Mouse (Mus musculus) cerebellum, adult 9-11 months (tissue): Measurements from ENCODE around the gene Aplp1.
"Not testable (repeated sequence)": the region's sequence is repeated elsewhere in the genome, so short reads cannot be mapped to it uniquely, and the experiment has no call there.

ENCODE experiments used
- DNase-seq: peaks from one replicate; pipeline ENCODE4 v3.0.0; 2022

Gene Aplp1

DNA sequence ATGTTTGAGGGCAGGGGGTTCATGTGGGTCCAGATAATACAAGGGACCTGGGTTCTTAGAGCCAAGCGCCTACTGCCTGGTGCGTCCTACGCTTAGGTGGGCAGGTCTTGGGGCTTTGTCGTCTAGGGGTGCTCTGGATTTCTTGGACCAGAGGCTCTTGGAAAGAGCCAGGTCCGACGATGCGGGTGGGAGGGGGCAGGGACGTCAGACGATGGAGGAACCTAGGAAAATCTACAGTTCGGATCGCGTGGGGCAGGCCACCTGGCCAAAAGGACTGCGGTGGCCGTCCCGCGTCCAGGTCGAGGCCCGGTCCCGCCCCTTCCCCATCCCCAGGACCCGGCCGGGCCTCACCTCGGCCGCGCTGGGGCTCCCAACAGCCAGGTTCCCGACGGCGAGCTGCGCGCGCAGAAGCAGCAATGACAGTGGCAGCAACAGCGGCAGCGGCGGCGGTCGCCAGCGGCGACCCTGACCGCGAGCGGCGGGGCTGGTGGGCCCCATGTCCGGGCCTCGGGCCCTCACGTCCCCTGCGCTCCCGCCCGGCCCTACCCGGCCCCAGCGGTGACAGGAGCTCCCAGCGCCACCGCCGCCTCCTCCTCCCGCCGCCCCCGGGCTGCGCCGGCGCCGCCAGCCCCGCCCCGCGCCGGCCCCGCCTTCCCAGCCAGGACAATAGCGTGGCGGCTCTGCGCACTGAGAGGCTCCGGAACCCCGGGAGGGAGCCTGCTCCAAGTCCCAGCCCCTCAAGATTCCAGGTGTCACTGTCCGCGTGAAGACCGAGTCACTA is at the start of gene Aplp1:
Gene Aplp1, minus strand, starts transcription at position 565 of the 781 bp plus-strand sequence.
- peak; percentile 83 for DNase-seq

- DNase-seq, result no peak
Measured at GRCm38 (mm10) chr7:30493401-30493931, 48.1 kb upstream of the Aplp1 start, which contains the start of gene Prodh2. Gene Prodh2 (plus strand): TSS chr7:30493622.

DNA sequence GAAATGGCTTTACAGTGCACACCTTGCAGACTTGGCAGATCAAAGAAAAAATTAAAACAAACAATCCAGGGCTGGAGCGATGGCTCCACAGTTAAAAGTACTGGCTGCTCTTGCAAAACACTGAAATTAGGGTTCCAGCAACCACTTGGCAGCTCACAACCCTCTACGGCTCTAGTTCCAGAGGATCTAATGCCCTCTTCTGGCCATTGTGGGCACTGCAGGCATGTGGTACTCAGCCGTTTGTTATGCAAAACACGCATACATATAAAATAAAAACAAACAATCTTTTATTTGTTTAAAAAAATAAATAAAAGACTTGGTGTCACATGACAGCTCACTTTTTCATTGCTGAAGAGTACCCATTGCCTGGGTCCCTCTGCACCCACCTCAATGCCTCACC is 47.4 kb upstream of the Aplp1 start:
- DNase-seq, result peak; percentile 75

DNA sequence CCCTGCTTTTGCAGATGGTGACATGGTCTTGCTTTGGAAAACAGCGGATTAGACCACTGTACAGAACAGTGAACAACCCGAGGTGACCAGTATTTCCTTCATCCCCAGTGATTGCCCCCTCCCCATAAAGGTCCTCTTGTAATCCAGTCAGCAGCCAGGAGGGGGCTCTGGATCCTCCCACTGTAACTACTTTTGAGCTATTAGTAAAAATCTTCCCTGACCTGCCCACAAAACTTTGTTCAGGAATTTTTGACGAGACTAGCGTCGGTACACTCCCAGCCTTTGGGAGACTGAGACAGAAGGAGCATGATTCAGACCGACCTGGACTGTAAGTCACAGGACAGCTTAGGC is 45.6 kb upstream of the Aplp1 start:
- DNase-seq, result no peak

- DNase-seq, result peak; percentile 43
Measured at GRCm38 (mm10) chr7:30490251-30490956, 45.1 kb upstream of the Aplp1 start.

DNA sequence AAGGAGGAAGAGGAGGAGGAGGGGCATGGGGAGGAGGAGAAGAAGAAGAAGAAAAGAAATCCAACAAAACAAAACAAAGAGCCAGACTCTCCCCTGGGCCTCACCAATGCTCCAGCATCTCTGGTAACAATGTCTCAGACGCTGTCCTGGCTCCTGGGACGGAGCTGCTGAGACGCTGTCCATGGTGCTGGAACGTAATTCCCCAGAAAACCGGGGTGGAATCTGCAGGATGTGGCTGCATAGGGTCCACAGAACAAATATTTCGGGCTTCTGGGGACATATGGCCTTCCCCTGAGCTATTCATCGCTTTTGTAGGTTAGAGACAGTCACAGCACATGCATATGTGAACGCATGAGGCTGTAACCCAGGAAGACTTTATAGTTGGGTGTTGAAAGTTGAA is 38.9 kb upstream of the Aplp1 start:
- no peak for DNase-seq

GRCm38 (mm10) chr7:30477415-30478381 is 32.4 kb upstream of the Aplp1 start:
- DNase-seq, result peak; percentile 45

- DNase-seq, result not testable (repeated sequence)
Measured at GRCm38 (mm10) chr7:30476136-30476535, 30.8 kb upstream of the Aplp1 start.

GRCm38 (mm10) chr7:30474999-30475398 is 29.7 kb upstream of the Aplp1 start:
- no peak for DNase-seq

DNA sequence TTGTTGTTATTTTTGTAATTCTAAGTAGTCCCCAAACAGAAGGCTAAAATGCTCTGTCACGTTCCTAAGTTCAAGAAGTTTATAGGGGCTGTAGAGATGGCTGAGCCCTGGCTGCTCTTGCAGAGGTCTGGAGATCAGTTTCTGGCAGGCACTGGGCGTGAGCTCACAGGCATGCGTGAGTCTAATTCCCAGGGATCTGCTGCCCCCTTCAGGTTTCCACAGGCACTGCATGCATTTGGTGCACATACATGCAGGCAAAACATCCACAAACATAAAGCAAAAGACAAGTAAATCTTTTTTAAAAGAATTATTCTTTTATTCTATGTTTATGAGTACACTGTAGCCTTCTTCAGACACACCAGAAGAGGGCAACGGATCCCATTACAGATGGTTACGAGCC is 27.1 kb upstream of the Aplp1 start:
- DNase-seq, result no peak

GRCm38 (mm10) chr7:30464816-30465300 is 19.5 kb upstream of the Aplp1 start:
- no peak for DNase-seq

GRCm38 (mm10) chr7:30463996-30464395 is 18.7 kb upstream of the Aplp1 start:
- DNase-seq, result no peak

- no peak for DNase-seq
Measured at GRCm38 (mm10) chr7:30463568-30463967, 18.2 kb upstream of the Aplp1 start.

DNA sequence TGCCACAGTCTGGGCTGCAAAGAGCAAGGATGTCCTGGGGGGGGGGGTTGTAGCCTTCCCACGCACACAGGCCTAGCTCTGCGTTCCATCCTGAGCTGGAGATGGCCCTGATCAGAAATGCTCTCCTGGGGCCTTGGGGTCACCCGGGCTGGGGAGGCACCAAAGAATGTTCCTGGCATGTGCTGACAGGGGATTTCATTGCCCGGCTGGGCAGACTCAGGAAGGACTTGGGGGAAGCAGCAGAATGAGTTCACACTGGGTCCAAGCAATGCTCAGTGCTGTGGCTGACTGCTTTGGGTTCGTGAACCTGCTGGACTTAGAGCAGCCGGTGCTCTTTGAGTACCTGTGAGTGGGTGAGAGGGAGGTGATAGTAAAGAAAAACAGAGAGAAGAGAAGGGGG is 14.1 kb upstream of the Aplp1 start:
- no peak for DNase-seq

- DNase-seq, result no peak
Measured at GRCm38 (mm10) chr7:30457629-30458330, 12.4 kb upstream of the Aplp1 start, which contains the start of the genes Kirrel2 and Nphs1. Gene Kirrel2 (minus strand): TSS chr7:30457690. Gene Nphs1 (plus strand): TSS chr7:30458315.

DNA sequence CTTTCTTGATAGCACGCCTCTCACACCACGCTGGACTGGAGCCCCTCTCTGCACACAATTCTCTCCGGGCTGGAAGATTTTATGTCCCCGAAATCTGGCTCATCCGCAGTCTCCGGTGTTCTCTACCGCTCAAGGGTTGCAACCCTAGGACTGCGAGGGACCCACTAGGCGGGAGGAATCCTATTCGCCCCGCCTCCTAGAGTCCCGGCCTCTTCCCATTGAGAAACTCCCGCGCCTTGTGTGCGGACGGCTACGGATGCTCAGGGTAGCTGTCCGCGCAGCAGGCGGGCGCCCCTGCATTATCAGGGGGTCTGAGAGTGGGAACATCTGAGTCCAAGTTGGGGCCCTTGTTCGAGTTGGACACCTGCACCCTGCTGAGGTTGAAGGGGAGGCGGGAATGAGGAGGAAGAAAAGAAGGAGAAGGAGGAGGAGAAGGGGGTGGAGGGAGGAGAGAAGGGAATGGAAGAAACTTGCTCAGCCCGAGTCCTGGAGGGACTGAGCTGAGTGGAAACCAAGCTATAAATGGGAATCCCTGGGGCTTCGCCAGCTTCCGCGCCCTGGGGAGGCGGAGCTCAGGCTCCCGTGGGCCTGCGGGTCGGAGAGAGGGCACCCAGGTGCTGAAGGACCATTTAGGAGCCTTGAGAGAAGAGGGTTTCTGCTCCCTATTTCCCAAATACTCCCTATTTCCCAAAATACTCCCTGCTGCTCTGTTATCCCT is 11.7 kb upstream of the Aplp1 start:
- DNase-seq, result no peak

DNA sequence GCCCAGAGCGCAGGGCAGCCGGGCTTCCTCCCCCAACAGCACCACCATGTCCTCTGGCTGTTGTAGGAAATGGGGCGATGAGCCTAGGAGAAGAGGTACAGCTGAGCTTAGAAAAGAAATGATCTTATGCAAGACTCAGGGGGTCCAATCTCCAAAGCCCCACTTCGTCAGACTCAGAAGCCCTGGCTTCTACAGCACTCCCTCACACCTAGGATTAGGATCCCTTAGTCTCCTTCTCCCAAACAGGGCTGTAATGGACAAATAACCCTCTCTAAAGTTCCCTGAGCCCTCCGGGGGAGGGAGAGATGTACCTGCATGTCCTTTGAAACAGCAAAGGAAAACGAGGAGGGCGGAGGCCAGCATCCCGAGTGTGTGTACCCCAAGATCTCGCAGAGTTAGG is 11.2 kb upstream of the Aplp1 start:
- no peak for DNase-seq

- DNase-seq, result no peak
Measured at GRCm38 (mm10) chr7:30454259-30454658, 8.9 kb upstream of the Aplp1 start.

DNA sequence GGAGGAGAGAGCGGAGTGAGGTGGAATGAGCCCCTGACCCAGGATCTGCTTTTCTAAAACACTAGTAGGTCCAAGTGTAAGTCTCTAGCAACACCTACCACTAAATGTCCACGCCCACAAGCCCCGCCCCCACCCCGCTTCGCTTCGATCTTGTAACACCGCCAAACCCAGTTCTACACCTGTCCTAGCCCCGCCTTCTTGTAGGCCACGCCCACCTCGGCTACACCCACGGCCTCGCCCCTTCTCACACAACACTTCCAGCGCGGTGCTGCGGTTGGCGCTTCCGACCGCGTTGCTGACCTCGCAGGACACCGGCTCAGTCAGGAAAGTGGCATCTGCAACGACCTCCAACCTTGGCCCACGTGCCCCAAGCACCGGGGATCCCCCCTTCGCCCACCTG is 8.4 kb upstream of the Aplp1 start:
- no peak for DNase-seq

DNA sequence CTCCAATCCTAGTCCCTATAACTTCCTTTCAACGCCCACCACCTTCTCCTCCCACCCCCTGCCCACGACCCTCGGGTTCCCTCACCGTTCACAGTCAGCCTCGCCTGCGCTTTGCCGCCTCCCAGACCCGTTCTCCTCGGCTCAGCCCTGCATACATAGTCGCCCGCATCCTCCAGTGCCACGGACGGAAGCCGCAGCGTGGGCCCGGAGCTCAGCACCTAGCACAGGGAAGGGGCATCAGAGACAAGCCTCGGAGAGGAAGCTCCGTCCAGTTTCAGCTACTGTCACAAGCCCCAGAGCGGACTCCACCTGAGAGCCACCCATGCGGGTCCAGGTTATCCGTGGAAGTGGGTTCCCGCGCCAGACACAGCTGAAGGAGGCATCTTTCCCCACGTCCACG is 8.0 kb upstream of the Aplp1 start:
- no peak for DNase-seq

DNA sequence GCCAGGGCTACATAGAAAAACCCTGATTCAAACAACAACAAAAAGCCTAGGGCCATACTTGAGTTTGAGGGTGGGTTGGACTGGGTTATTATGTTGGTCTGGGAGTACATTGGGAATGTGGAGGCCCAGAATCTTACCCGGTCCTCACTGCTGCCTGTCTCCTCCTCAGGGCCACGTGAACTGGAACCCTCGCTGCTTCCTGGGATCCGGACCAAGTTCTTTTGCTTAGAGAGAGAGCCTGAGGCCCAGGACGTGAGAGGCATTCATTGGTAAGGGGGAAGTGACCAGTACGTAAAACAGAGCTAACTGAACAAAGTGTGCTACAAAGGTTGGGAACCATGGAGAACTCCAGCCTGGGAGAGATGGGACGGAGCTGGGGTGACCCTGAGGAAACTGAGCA is 4.9 kb upstream of the Aplp1 start:
- no peak for DNase-seq
